Mouse (Mus musculus): ENCODE data around the gene C8a. TPM values are rescaled to one million over a fixed set of nuclear protein-coding genes. Genes with fewer than 3 reads are reported as not detected.

Gene C8a
- polyA plus RNA-seq, 1 experiment = 0.05 TPM

DNA sequence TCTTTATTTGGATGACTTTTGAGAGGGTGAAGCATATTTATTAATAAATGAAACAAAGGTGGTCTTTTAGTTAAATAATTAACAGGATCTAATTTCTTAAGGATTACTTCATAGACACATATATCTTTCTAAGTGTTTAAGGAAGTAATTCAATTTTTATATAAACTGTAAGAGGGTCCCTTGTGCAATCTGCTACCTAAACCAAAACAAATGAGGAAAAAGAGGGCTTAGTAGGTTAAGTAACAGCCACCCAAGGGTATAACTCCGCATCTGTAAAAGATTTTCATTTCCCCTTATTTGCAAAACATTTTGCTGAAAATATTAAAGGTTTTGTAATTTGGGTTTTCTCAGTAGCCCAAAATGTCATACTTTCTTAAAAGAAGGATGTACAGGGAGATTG, 11.8 kb downstream of the C8a start:
- H3K4me3 ChIP-seq (replicated peaks; ENCODE audit: insufficient read depth, low read depth, low read length) = no peak overlapping the region
- 98% methylated on average over 1 of the region's 1 CpGs for WGBS
- H3K27me3 ChIP-seq (ENCODE audit: control insufficient read depth, insufficient read depth, low read length) = no peaks in the 10 kb centered on the region
- no peak overlapping the region for H3K27ac ChIP-seq (ENCODE audit: insufficient read depth, low read length)
- no peak for DNase-seq
- TF ChIP-seq POLR2A (IDR thresholded peaks at IDR 0.05; ENCODE audit: borderline replicate concordance, insufficient read depth, low read length) (no peak), CTCF (IDR thresholded peaks at IDR 0.05; ENCODE audit: borderline replicate concordance, insufficient read depth, low read depth, low read length) (no peak)
- H3K4me1 ChIP-seq (ENCODE audit: control insufficient read depth, insufficient read depth, low read length) = no peaks in the 10 kb centered on the region

DNA sequence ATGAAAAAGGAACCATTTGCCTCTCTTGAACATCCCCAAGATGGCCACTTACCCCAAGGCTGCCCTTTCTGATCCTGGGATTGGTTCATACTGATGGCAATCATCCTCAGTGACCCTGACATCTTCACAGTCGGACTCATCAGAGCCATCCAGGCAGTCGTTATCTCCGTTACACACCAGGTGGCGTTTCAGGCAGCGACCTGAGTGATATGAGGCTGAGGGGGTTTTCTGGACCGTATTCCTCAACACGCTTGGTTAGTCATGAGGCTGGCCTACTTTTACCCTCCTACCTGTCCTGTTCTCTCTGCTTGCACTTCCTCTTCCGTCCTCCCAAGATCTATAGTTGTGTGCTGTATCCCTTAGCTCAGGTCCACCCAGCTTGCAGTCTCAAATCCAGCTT, 15.0 kb downstream of the C8a start:
- TF ChIP-seq POLR2A (IDR thresholded peaks at IDR 0.05; ENCODE audit: borderline replicate concordance, insufficient read depth, low read length) (no peak), CTCF (IDR thresholded peaks at IDR 0.05; ENCODE audit: borderline replicate concordance, insufficient read depth, low read depth, low read length) (no peak)
- Histone ChIP-seq H3K27ac (ENCODE audit: insufficient read depth, low read length) (no peak overlapping the region), H3K4me3 (replicated peaks; ENCODE audit: insufficient read depth, low read depth, low read length) (no peak overlapping the region), H3K4me1 (ENCODE audit: control insufficient read depth, insufficient read depth, low read length) (no peaks in the 10 kb centered on the region), H3K27me3 (ENCODE audit: control insufficient read depth, insufficient read depth, low read length) (no peaks in the 10 kb centered on the region)
- WGBS = 74% methylated on average over 8 of the region's 8 CpGs
- DNase-seq = no peak

DNA sequence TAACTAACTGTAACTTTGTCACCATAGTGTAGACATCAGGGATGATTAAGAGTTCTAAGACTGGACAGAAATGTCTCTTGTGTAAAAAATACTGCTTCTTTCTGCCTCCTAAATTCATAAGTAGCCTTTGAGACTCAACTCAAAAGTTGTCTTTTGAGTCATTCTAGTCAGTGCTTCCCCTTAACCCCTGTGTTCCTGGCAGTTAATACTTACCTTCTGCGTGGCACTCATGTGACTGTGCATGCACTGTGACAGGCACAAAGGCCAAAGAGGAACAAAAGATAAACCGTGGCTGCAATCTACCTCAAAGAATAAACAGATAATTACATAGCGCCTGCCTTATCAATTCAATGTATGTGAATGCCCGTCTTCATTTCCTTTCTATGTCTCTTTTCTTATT, 18.4 kb downstream of the C8a start:
- TF ChIP-seq POLR2A (IDR thresholded peaks at IDR 0.05; ENCODE audit: borderline replicate concordance, insufficient read depth, low read length) (no peak), CTCF (IDR thresholded peaks at IDR 0.05; ENCODE audit: borderline replicate concordance, insufficient read depth, low read depth, low read length) (no peak)
- H3K4me3 ChIP-seq (replicated peaks; ENCODE audit: insufficient read depth, low read depth, low read length) = no peak overlapping the region

DNA sequence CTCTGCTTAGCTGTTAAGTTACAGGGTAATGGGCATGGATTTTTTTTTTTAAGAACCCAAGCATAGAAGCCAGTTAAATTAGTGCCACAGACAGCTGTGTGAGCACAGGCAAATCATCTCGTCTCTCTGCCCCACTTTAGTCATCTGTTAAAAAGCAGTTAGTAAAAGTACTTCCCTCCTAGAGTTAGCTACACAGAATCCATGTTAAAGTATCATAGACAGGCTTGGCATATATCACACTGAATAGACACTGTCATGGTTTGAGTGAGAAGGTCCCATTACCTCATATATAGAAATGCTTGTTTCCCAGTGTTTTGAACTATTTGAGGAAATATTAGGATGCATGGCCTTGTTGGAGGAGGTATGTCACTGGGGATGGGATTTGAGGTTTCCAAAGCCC, 19.2 kb downstream of the C8a start, which contains the start of gene Gm17662:
TSS of gene Gm17662 (plus strand) at position 301 of the 400 bp plus-strand sequence.
- WGBS = 73% methylated on average over 1 of the region's 1 CpGs

More for the DNA sequence above, 18.4 kb downstream of the C8a start:
- DNase-seq = no peak
- no peaks in the 10 kb centered on the region for H3K27me3 ChIP-seq (ENCODE audit: control insufficient read depth, insufficient read depth, low read length)
- no peaks in the 10 kb centered on the region for H3K4me1 ChIP-seq (ENCODE audit: control insufficient read depth, insufficient read depth, low read length)
- H3K27ac ChIP-seq (ENCODE audit: insufficient read depth, low read length) = no peak overlapping the region
- WGBS = 78% methylated on average over 4 of the region's 4 CpGs

GRCm38 (mm10) chr4:104855216-104855615, 21.0 kb downstream of the C8a start:
- Histone ChIP-seq H3K27ac (ENCODE audit: insufficient read depth, low read length) (no peak overlapping the region), H3K27me3 (ENCODE audit: control insufficient read depth, insufficient read depth, low read length) (no peaks in the 10 kb centered on the region), H3K4me1 (ENCODE audit: control insufficient read depth, insufficient read depth, low read length) (no peaks in the 10 kb centered on the region), H3K4me3 (replicated peaks; ENCODE audit: insufficient read depth, low read depth, low read length) (no peak overlapping the region)
- DNase-seq = no peak
- TF ChIP-seq POLR2A (IDR thresholded peaks at IDR 0.05; ENCODE audit: borderline replicate concordance, insufficient read depth, low read length) (no peak), CTCF (IDR thresholded peaks at IDR 0.05; ENCODE audit: borderline replicate concordance, insufficient read depth, low read depth, low read length) (no peak)
- 96% methylated on average over 2 of the region's 2 CpGs for WGBS

More for the DNA sequence above, 19.2 kb downstream of the C8a start, which contains the start of gene Gm17662:
- no peaks in the 10 kb centered on the region for H3K4me1 ChIP-seq (ENCODE audit: control insufficient read depth, insufficient read depth, low read length)
- H3K27ac ChIP-seq (ENCODE audit: insufficient read depth, low read length) = no peak within 1 kb of the TSS
- no peak for TF ChIP-seq POLR2A (IDR thresholded peaks at IDR 0.05; ENCODE audit: borderline replicate concordance, insufficient read depth, low read length)
- TF ChIP-seq CTCF (IDR thresholded peaks at IDR 0.05; ENCODE audit: borderline replicate concordance, insufficient read depth, low read depth, low read length) = no peak
- H3K27me3 ChIP-seq (ENCODE audit: control insufficient read depth, insufficient read depth, low read length) = no peaks in the 10 kb centered on the region
- no peak for DNase-seq
- no peak within 1 kb of the TSS for H3K4me3 ChIP-seq (replicated peaks; ENCODE audit: insufficient read depth, low read depth, low read length)

- no peaks in the 10 kb centered on the region for H3K27me3 ChIP-seq (ENCODE audit: control insufficient read depth, insufficient read depth, low read length)
These were observed 32.7 kb downstream of the C8a start for GRCm38 (mm10) chr4:104843546-104843945.

GRCm38 (mm10) chr4:104842204-104842603, 34.0 kb downstream of the C8a start:
- Histone ChIP-seq H3K27ac (ENCODE audit: insufficient read depth, low read length) (no peak overlapping the region), H3K27me3 (ENCODE audit: control insufficient read depth, insufficient read depth, low read length) (no peaks in the 10 kb centered on the region), H3K4me3 (replicated peaks; ENCODE audit: insufficient read depth, low read depth, low read length) (no peak overlapping the region), H3K4me1 (ENCODE audit: control insufficient read depth, insufficient read depth, low read length) (no peaks in the 10 kb centered on the region)
- TF ChIP-seq POLR2A (IDR thresholded peaks at IDR 0.05; ENCODE audit: borderline replicate concordance, insufficient read depth, low read length) = no peak
- TF ChIP-seq CTCF (IDR thresholded peaks at IDR 0.05; ENCODE audit: borderline replicate concordance, insufficient read depth, low read depth, low read length) = no peak
- WGBS = 80% methylated on average over 5 of the region's 5 CpGs
- no peak for DNase-seq

More at GRCm38 (mm10) chr4:104843546-104843945, 32.7 kb downstream of the C8a start:
- 82% methylated on average over 4 of the region's 4 CpGs for WGBS
- no peak for DNase-seq
- H3K4me1 ChIP-seq (ENCODE audit: control insufficient read depth, insufficient read depth, low read length) = no peaks in the 10 kb centered on the region
- no peak overlapping the region for H3K4me3 ChIP-seq (replicated peaks; ENCODE audit: insufficient read depth, low read depth, low read length)
- no peak for TF ChIP-seq CTCF (IDR thresholded peaks at IDR 0.05; ENCODE audit: borderline replicate concordance, insufficient read depth, low read depth, low read length)
- TF ChIP-seq POLR2A (IDR thresholded peaks at IDR 0.05; ENCODE audit: borderline replicate concordance, insufficient read depth, low read length) = no peak
- H3K27ac ChIP-seq (ENCODE audit: insufficient read depth, low read length) = no peak overlapping the region

GRCm38 (mm10) chr4:104838342-104838741, 37.9 kb downstream of the C8a start:
- Histone ChIP-seq H3K4me1 (ENCODE audit: control insufficient read depth, insufficient read depth, low read length) (no peaks in the 10 kb centered on the region), H3K27me3 (ENCODE audit: control insufficient read depth, insufficient read depth, low read length) (no peaks in the 10 kb centered on the region), H3K4me3 (replicated peaks; ENCODE audit: insufficient read depth, low read depth, low read length) (no peak overlapping the region), H3K27ac (ENCODE audit: insufficient read depth, low read length) (no peak overlapping the region)
- 86% methylated on average over 2 of the region's 2 CpGs for WGBS
- DNase-seq = no peak
- TF ChIP-seq CTCF (IDR thresholded peaks at IDR 0.05; ENCODE audit: borderline replicate concordance, insufficient read depth, low read depth, low read length) = no peak
- no peak for TF ChIP-seq POLR2A (IDR thresholded peaks at IDR 0.05; ENCODE audit: borderline replicate concordance, insufficient read depth, low read length)

Data from cerebellum, adult 2 months (tissue).